Mouse (Mus musculus) frontal cortex, postnatal 36 days (tissue): ENCODE data around the gene Olfr951.

Source experiments
- DNase-seq, 2 experiments: peaks; one replicate each; pipeline ENCODE4 v3.0.0; 2022; ENCODE audit warnings: low spot score in 2 of 2

Olfr951 gene

GRCm38 (mm10) chr9:39387110-39387509 is at the start of gene Olfr951:
Gene Olfr951 (plus strand): TSS chr9:39387410.
- no peak for DNase-seq

GRCm38 (mm10) chr9:39427048-39427447 is 39.8 kb downstream of the Olfr951 start, which contains the start of gene Olfr952:
Gene Olfr952 (minus strand): TSS chr9:39427148.
- no peak for DNase-seq
